Mouse (Mus musculus) testis, adult 2 months (tissue): ENCODE measurements around the gene Npl.

Experiments used
- CTCF ChIP-seq: fragments of 200-500 bp; IDR thresholded peaks from 2 replicates; pipeline ENCODE4 v1.5.1; 2012; ENCODE audit warnings: low read depth, mild to moderate bottlenecking, inconsistent platforms, low read length, moderate library complexity; ENCODE audit not compliant: control insufficient read depth, insufficient read depth, insufficient replicate concordance
- POLR2A ChIP-seq: fragments of 200-500 bp; IDR thresholded peaks from 2 replicates; pipeline ENCODE4 v1.6.1; 2012; ENCODE audit warnings: low read depth, mild to moderate bottlenecking, inconsistent platforms, low read length, moderate library complexity; ENCODE audit not compliant: control insufficient read depth

DNA sequence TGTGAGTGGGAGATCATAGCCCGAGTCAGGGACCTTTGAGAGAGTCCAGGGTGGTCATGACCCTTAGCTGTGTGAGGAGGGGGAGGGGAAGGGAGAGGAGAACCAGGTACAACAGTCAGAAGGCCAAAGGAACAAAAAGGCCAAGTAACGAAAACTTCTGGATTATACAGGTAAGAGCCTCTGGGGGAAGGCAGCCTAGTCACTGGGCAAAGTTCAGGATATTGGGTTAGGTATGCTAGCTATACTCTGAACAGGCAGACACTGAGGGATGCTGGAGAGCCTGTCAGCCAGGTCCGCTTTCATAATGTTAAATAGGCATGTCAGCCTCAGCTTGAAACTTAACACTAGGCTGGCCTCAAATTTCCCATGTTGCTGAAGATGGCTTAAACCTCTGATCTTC lies 27.7 kb downstream of the Npl start:
- no peak for TF ChIP-seq POLR2A
- no peak for TF ChIP-seq CTCF
